Mouse (Mus musculus) CH12.LX (cell line): Measurements from ENCODE around the gene Catsper2. TPM values are rescaled to one million over a fixed set of nuclear protein-coding genes. Genes with fewer than 3 reads are reported as not detected.

Experiments
- DNase-seq: peaks from one replicate; pipeline ENCODE4 v3.0.0-alpha.2; 2013; ENCODE audit errors: extremely low read depth
- H3K27ac ChIP-seq: 2 replicates; pipeline ENCODE4 v1.5.1; 2012; ENCODE audit warnings: low read depth, mild to moderate bottlenecking, control low read depth, moderate library complexity; ENCODE audit not compliant: insufficient read depth
- H3K27me3 ChIP-seq: replicated peaks from 2 replicates; pipeline ENCODE3; 2012; ENCODE audit warnings: inconsistent platforms
- H3K36me3 ChIP-seq, 2 experiments: replicated peaks in 1 of 2; 2 replicates each; pipeline versions ENCODE3 to v1.6.1; 2012; ENCODE audit warnings: inconsistent platforms in 1 of 2, low read length in 1 of 2, mild to moderate bottlenecking in 1 of 2, mixed read lengths in 1 of 2, moderate library complexity in 1 of 2; ENCODE audit not compliant: control insufficient read depth in 1 of 2, insufficient read depth in 1 of 2
- H3K4me1 ChIP-seq, 2 experiments: 2 replicates each; pipeline ENCODE4 v1.6.1; 2012; ENCODE audit warnings: inconsistent platforms in 1 of 2, moderate library complexity in 1 of 2; ENCODE audit not compliant: insufficient read depth in 2 of 2, control insufficient read depth in 1 of 2
- H3K4me2 ChIP-seq: 2 replicates; pipeline ENCODE4 v1.6.1; 2012; ENCODE audit warnings: low read depth, mild to moderate bottlenecking, control low read depth; ENCODE audit not compliant: poor library complexity, insufficient read depth, severe bottlenecking
- H3K4me3 ChIP-seq, 3 experiments: fragments of 150-350 bp in 1 of 3; sonication (generic) in 1 of 3; replicated peaks in 1 of 3; 2 replicates each; pipeline versions ENCODE3 to v1.5.1; 2011 to 2012; ENCODE audit warnings: low read depth in 2 of 3, low read length in 2 of 3, mild to moderate bottlenecking in 2 of 3, moderate library complexity in 2 of 3, control low read depth in 1 of 3, improper control_type of control experiment in 1 of 3, inconsistent platforms in 1 of 3, mixed read lengths in 1 of 3; ENCODE audit not compliant: poor library complexity in 1 of 3
- H3K79me2 ChIP-seq: replicated peaks from 2 replicates; pipeline ENCODE4 v1.6.1; 2012; ENCODE audit warnings: mild to moderate bottlenecking, moderate library complexity; ENCODE audit not compliant: control insufficient read depth, poor library complexity, insufficient read depth, severe bottlenecking; ENCODE audit errors: extremely low read depth
- H3K9ac ChIP-seq: 2 replicates; pipeline ENCODE4 v1.6.1; 2012; ENCODE audit warnings: low read depth, mild to moderate bottlenecking, control low read depth, moderate library complexity; ENCODE audit not compliant: insufficient read depth
- H3K9me3 ChIP-seq: replicated peaks from 2 replicates; pipeline ENCODE3; 2012; ENCODE audit warnings: low read length, inconsistent platforms, mixed read lengths
- BHLHE40 ChIP-seq: IDR thresholded peaks from 2 replicates; pipeline ENCODE4 v1.6.1; 2011; ENCODE audit warnings: mild to moderate bottlenecking, low read depth, low read length, improper control_type of control experiment
- CHD1 ChIP-seq: IDR thresholded peaks from 2 replicates; pipeline ENCODE4 v1.6.1; 2012; ENCODE audit warnings: low read depth, low read length, improper control_type of control experiment, inconsistent platforms
- CTCF ChIP-seq, 2 experiments: IDR thresholded peaks in 1 of 2; conservative IDR thresholded peaks in 1 of 2; 2 replicates each; pipeline ENCODE4 v1.5.1; 2011 to 2012; ENCODE audit warnings: low read depth in 2 of 2, low read length in 2 of 2, improper control_type of control experiment in 1 of 2, inconsistent platforms in 1 of 2, mild to moderate bottlenecking in 1 of 2, moderate library complexity in 1 of 2
- GABPA ChIP-seq: IDR thresholded peaks from 2 replicates; pipeline ENCODE4 v1.6.1; 2012; ENCODE audit warnings: low read depth, low read length, improper control_type of control experiment, inconsistent platforms; ENCODE audit not compliant: insufficient replicate concordance
- HCFC1 ChIP-seq: IDR thresholded peaks from 2 replicates; pipeline ENCODE4 v1.6.1; 2012; ENCODE audit warnings: low read depth, mild to moderate bottlenecking, inconsistent platforms, low read length, improper control_type of control experiment
- JUN ChIP-seq: IDR thresholded peaks from 2 replicates; pipeline ENCODE4 v1.6.1; 2011; ENCODE audit warnings: low read depth, mild to moderate bottlenecking, low read length, improper control_type of control experiment, moderate library complexity; ENCODE audit not compliant: insufficient read depth
- MAFK ChIP-seq: IDR thresholded peaks from 2 replicates; pipeline ENCODE4 v1.6.1; 2011; ENCODE audit warnings: low read length, improper control_type of control experiment; ENCODE audit not compliant: insufficient replicate concordance
- MAX ChIP-seq: IDR thresholded peaks from 2 replicates; pipeline ENCODE4 v1.6.1; 2011; ENCODE audit warnings: low read length, improper control_type of control experiment
- MAZ ChIP-seq: IDR thresholded peaks from 2 replicates; pipeline ENCODE4 v1.6.1; 2012; ENCODE audit warnings: low read depth, mild to moderate bottlenecking, inconsistent platforms, low read length, improper control_type of control experiment, moderate library complexity
- MXI1 ChIP-seq: IDR thresholded peaks from 2 replicates; pipeline ENCODE4 v1.6.1; 2011; ENCODE audit warnings: mild to moderate bottlenecking, low read depth, low read length, improper control_type of control experiment
- NELFE ChIP-seq: IDR thresholded peaks from 2 replicates; pipeline ENCODE4 v1.6.1; 2011; ENCODE audit warnings: low read depth, low read length, improper control_type of control experiment
- NRF1 ChIP-seq: IDR thresholded peaks from 2 replicates; pipeline ENCODE4 v1.6.1; 2014; ENCODE audit warnings: low read depth, mild to moderate bottlenecking, inconsistent platforms, low read length, improper control_type of control experiment, moderate library complexity
- POLR2A ChIP-seq: IDR thresholded peaks from 2 replicates; pipeline ENCODE4 v1.6.1; 2011; ENCODE audit warnings: low read depth, mild to moderate bottlenecking, improper control_type of control experiment, low read length
- POLR2AphosphoS2 ChIP-seq: IDR thresholded peaks from 2 replicates; pipeline ENCODE4 v1.6.1; 2011; ENCODE audit warnings: low read depth, low read length, improper control_type of control experiment
- RAD21 ChIP-seq: IDR thresholded peaks from 2 replicates; pipeline ENCODE4 v1.6.1; 2011; ENCODE audit warnings: low read depth, mild to moderate bottlenecking, low read length, improper control_type of control experiment, moderate library complexity
- RCOR1 ChIP-seq: conservative IDR thresholded peaks from 2 replicates; pipeline ENCODE4 v1.6.1; 2012; ENCODE audit warnings: low read depth, mild to moderate bottlenecking, inconsistent platforms, low read length, improper control_type of control experiment
- SMC3 ChIP-seq: IDR thresholded peaks from 2 replicates; pipeline ENCODE4 v1.6.1; 2011; ENCODE audit warnings: low read depth, low read length, improper control_type of control experiment
- TBP ChIP-seq: conservative IDR thresholded peaks from 2 replicates; pipeline ENCODE4 v1.6.1; 2011; ENCODE audit warnings: low read depth, low read length, improper control_type of control experiment
- UBTF ChIP-seq: IDR thresholded peaks from 2 replicates; pipeline ENCODE4 v1.6.1; 2012; ENCODE audit warnings: low read depth, mild to moderate bottlenecking, inconsistent platforms, low read length, improper control_type of control experiment, moderate library complexity
- ZC3H11A ChIP-seq: IDR thresholded peaks from 2 replicates; pipeline ENCODE4 v1.6.1; 2012; ENCODE audit warnings: low read depth, mild to moderate bottlenecking, inconsistent platforms, low read length, improper control_type of control experiment
- dilution Hi-C: fragments of 300-500 bp; cut with MboI; formaldehyde crosslinking; loops from 2 replicates; pipeline ENCODE4 v1.14.3; 2020; ENCODE audit warnings: low sequenced_read_pairs; ENCODE audit not compliant: extremely low pct_unique_long_range_greater_than_20kb, extremely low pct_ligation_motif_present
- in situ Hi-C: fragments of 300-500 bp; cut with MboI; formaldehyde crosslinking; loops from 3 replicates; pipeline ENCODE4 v1.14.3; 2019; ENCODE audit warnings: low sequenced_read_pairs, low pct_ligation_motif_present, low pct_unique_long_range_greater_than_20kb, mixed read lengths
- polyA plus RNA-seq: library from polyadenylated mRNA; unstranded; fragments of >175 nt; gene quantifications from 2 replicates; pipeline ENCODE4 v1.2.1, GENCODE M21; 2012; ENCODE audit warnings: low read depth; ENCODE audit not compliant: insufficient read length
- total RNA-seq, 2 experiments: library from RNA; depleted of rRNA; stranded (reverse); fragments of 300-350 nt in 1 of 2; fragments of >200 nt in 1 of 2; gene quantifications; 2 replicates each; pipeline ENCODE4 v1.2.3; 2012 to 2014

Gene Catsper2
- total and polyA plus RNA-seq, 3 experiments: 0.89 to 2.2 (median 1.8) TPM

DNA sequence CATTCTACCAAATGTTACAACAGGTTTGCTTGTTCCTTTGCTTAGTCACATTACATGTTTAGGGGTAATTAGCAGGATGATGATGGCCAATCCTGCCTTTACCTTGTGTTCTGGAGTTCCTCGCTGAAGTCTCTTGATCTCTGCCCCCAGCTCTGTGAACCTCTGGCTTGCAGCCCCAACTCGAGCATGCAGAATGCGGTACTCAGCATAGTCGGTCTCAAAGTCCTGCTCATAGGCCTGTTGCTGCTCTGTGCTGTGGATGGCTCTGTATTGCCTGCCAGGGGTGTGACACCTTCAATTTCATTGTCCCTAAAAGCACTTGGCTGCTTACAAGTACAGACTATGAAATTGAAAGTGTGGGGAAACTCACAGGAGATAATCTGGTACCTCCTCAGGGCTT is 26.2 kb upstream of the Catsper2 start:
- TF ChIP-seq POLR2A (0 out of 2 replicates have a peak, but pooled peaks have one; percentile 9), SMC3 (no peak)
- in situ Hi-C loops: no loop called here
- H3K9ac ChIP-seq: no peak overlapping the region
- no peaks in the 10 kb centered on the region for H3K79me2 ChIP-seq
- no peak overlapping the region for H3K4me3 ChIP-seq
- peaks cover 30 to 43% of the 10 kb centered on the region in 2 experiments for H3K36me3 ChIP-seq
- H3K9me3 ChIP-seq: no peaks in the 10 kb centered on the region
- H3K27ac ChIP-seq: no peak overlapping the region
- dilution Hi-C loops: no loop called here
- DNase-seq: no peak
- H3K27me3 ChIP-seq: peaks cover 9% of the 10 kb centered on the region
- H3K4me1 ChIP-seq: peaks cover 6 to 24% of the 10 kb centered on the region in 2 experiments
- no peak overlapping the region for H3K4me2 ChIP-seq

DNA sequence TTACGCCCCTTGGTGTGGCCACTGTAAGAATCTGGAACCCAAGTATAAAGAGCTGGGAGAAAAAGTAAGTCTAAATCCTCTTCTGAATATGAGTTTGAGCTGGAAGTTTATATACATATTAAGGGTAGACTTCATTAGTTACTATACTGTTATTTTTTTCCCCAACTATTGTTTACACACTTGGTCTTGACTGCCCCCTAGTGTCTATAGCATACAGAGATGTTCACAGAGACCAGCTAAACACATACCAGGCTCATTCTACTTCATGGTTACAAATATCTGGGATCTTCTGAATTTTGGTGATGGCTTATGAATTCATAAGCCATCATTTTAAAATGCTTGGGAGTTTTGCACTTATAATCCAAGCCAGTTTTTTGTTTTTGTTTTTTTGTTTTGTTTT is 21.3 kb upstream of the Catsper2 start:
- H3K27ac ChIP-seq: no peak overlapping the region
- dilution Hi-C loops (no loop called here), in situ Hi-C loops (no loop called here)
- H3K9me3 ChIP-seq: no peaks in the 10 kb centered on the region
- H3K27me3 ChIP-seq: no peaks in the 10 kb centered on the region
- no peak overlapping the region for H3K4me3 ChIP-seq
- peak; percentile 48 for DNase-seq
- H3K79me2 ChIP-seq: no peaks in the 10 kb centered on the region
- TF ChIP-seq HCFC1 (no peak), SMC3 (peak; percentile 14; the same call in 1 of the 2 replicates), RAD21 (peak; percentile 45), MAX (no peak), POLR2A (0 out of 2 replicates have a peak, but pooled peaks have one; percentile 20), MAZ (no peak), ZC3H11A (no peak), CTCF (conservative IDR thresholded peaks at IDR 0.05 in 1 of 2, IDR thresholded peaks at IDR 0.05 in 1 of 2; ENCODE audit: low read depth in 2 of 2, low read length in 2 of 2) (peak; percentile 38 to 67; a peak in 3 of 4 replicates), NRF1 (no peak), TBP (no peak)
- peaks cover 68 to 91% of the 10 kb centered on the region in 2 experiments for H3K36me3 ChIP-seq
- no peaks in the 10 kb centered on the region for H3K4me1 ChIP-seq
- H3K9ac ChIP-seq: no peak overlapping the region
- H3K4me2 ChIP-seq: no peak overlapping the region

DNA sequence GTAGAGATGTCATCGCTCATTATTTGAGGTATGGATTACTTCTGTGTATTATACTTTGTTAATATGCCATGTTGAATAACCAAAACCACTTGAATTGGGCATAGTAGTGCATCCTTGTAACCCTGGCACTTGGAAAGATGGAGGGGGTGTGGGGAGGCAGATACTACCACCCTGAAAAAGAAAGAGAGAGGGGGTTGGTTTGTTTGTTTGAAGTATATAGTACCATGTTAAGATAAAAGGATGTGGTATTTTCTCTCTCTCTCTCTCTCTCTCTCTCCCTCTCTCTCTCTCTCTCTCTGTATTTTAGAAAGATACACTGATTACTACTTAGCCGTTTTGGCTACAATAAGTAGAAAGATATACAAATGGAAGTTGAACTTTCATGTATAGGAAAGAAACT is 12.3 kb upstream of the Catsper2 start:
- H3K36me3 ChIP-seq: peaks cover 44 to 82% of the 10 kb centered on the region in 2 experiments

More for the DNA sequence above, 12.3 kb upstream of the Catsper2 start:
- Histone ChIP-seq H3K79me2 (peaks cover 38% of the 10 kb centered on the region), H3K4me2 (no peak overlapping the region), H3K4me1 (peaks cover 0 to 8% of the 10 kb centered on the region in 2 experiments; a peak in 2 of 4 replicates)
- dilution Hi-C loops: no loop called here
- DNase-seq: no peak
- TF ChIP-seq UBTF (no peak), NELFE (no peak), ZC3H11A (no peak), MAX (no peak), POLR2AphosphoS2 (no peak), RCOR1 (no peak), JUN (no peak), GABPA (no peak), MXI1 (no peak), CHD1 (no peak), BHLHE40 (no peak), MAFK (no peak), RAD21 (no peak), HCFC1 (no peak)
- TF ChIP-seq, all 38 proteins: peak for 0
- Histone ChIP-seq H3K27ac (no peak overlapping the region), H3K4me3 (no peak overlapping the region), H3K9me3 (no peaks in the 10 kb centered on the region), H3K27me3 (no peaks in the 10 kb centered on the region), H3K9ac (no peak overlapping the region)
- in situ Hi-C loops: no loop called here
